Mouse (Mus musculus) lung, postnatal 36 days (tissue): ENCODE results near the gene Ttc8.

ENCODE experiments used
- DNase-seq: peaks from one replicate; pipeline ENCODE4 v3.0.0; 2022; ENCODE audit warnings: mixed read lengths

Ttc8 gene

GRCm38 (mm10) chr12:98974157-98974804 lies 53.9 kb downstream of the Ttc8 start:
- no peak for DNase-seq

- DNase-seq: no peak
Measured at GRCm38 (mm10) chr12:98981081-98981480, 60.7 kb downstream of the Ttc8 start.

- no peak for DNase-seq
Measured at GRCm38 (mm10) chr12:98984785-98985184, 64.4 kb downstream of the Ttc8 start.

GRCm38 (mm10) chr12:98991076-98991829 lies 70.9 kb downstream of the Ttc8 start:
- no peak for DNase-seq

GRCm38 (mm10) chr12:98991830-98992216 lies 71.4 kb downstream of the Ttc8 start:
- DNase-seq: no peak

GRCm38 (mm10) chr12:98993736-98994135 lies 73.4 kb downstream of the Ttc8 start:
- no peak for DNase-seq

- no peak for DNase-seq
Measured at GRCm38 (mm10) chr12:98994366-98994765, 74.0 kb downstream of the Ttc8 start.

GRCm38 (mm10) chr12:98995881-98996280 lies 75.5 kb downstream of the Ttc8 start:
- no peak for DNase-seq

GRCm38 (mm10) chr12:98996581-98996988 lies 76.2 kb downstream of the Ttc8 start:
- no peak for DNase-seq

- DNase-seq: no peak
Measured at GRCm38 (mm10) chr12:98997046-98997445, 76.7 kb downstream of the Ttc8 start.

GRCm38 (mm10) chr12:98998662-98999428 lies 78.5 kb downstream of the Ttc8 start:
- DNase-seq: no peak

- no peak for DNase-seq
Measured at GRCm38 (mm10) chr12:99000310-99000709, 79.9 kb downstream of the Ttc8 start.

- DNase-seq: no peak
Measured at GRCm38 (mm10) chr12:99003046-99003445, 82.7 kb downstream of the Ttc8 start.

- DNase-seq: no peak
Measured at GRCm38 (mm10) chr12:99004752-99005151, 84.4 kb downstream of the Ttc8 start.

- DNase-seq: no peak
Measured at GRCm38 (mm10) chr12:99008786-99009185, 88.4 kb downstream of the Ttc8 start.

GRCm38 (mm10) chr12:99009430-99009829 lies 89.1 kb downstream of the Ttc8 start:
- DNase-seq: no peak

- no peak for DNase-seq
Measured at GRCm38 (mm10) chr12:99010044-99010443, 89.7 kb downstream of the Ttc8 start.

- DNase-seq: no peak
Measured at GRCm38 (mm10) chr12:99011161-99011861, 90.9 kb downstream of the Ttc8 start.

- no peak for DNase-seq
Measured at GRCm38 (mm10) chr12:99015870-99016269, 95.5 kb downstream of the Ttc8 start.

GRCm38 (mm10) chr12:99024430-99024960 lies 104.1 kb downstream of the Ttc8 start:
- DNase-seq: no peak

GRCm38 (mm10) chr12:99026291-99026690 lies 105.9 kb downstream of the Ttc8 start:
- DNase-seq: no peak

GRCm38 (mm10) chr12:99028665-99029064 lies 108.3 kb downstream of the Ttc8 start:
- no peak for DNase-seq

GRCm38 (mm10) chr12:99030022-99030421 lies 109.6 kb downstream of the Ttc8 start:
- DNase-seq: no peak
